Mouse (Mus musculus): ENCODE measurements around the gene Heca. TPM values are rescaled to one million over a fixed set of nuclear protein-coding genes. Genes with fewer than 3 reads are reported as not detected.

The Heca gene
- total and polyA plus RNA-seq, 3 experiments, result 5.7 to 66.9 (median 10.5) TPM

DNA sequence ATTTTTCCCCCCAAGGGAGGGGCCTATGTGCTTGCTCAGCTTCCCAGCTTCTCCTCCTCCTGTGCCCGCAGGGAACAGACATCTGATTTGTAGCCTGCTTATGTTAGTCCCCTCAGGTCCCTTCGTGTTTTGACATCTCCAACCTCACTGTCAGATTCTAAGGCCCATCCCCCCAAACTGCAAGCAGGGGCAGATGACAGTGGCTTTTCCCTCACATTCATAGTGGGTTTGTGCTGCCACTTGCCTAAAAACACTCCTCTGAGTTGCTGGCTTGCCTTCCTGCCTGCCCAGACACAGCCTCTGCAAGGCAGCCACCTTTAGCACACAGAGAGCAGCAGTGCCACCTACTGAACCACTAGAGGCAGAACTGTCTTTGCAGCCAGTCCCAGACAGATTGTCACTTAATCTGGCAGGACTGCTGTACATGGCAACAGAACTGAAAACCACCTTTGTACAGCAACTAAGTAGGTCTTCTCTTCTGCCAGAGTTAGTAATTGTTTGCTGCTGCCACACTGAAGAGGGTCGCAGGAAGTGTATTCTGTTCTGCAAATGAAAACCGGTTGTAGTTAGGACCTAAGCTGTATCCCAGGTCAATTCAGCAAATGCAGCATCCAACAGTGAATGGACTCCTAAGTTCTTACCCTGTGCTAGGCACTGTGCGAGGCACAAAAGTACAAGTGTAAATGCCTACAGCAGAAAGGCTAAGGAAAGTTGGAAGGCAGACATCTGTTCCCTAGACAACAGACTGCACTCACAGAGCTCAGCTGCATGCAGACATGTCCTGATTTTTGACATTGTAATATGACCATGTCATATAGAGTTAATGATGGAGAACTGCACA lies 77.8 kb downstream of the Heca start:
- H3K9ac ChIP-seq (ENCODE audit: control insufficient read depth, low read depth, low read length, poor library complexity, severe bottlenecking), result no peak overlapping the region
- H3K36me3 ChIP-seq (ENCODE audit: control insufficient read depth in 1 of 2, insufficient read depth in 2 of 2, low read length in 2 of 2), result no peaks in the 10 kb centered on the region
- H3K27ac ChIP-seq (ENCODE audit: control insufficient read depth, low read depth, low read length), result no peak overlapping the region
- no peaks in the 10 kb centered on the region for H3K9me3 ChIP-seq (replicated peaks; ENCODE audit: insufficient read depth, low read length)
- TF ChIP-seq ZC3H11A (IDR thresholded peaks at IDR 0.05; ENCODE audit: low read depth, low read length), result peak; percentile 52
- TF ChIP-seq RAD21 (IDR thresholded peaks at IDR 0.05; ENCODE audit: low read depth, low read length), result peak; percentile 56
- no peak for TF ChIP-seq MXI1 (IDR thresholded peaks at IDR 0.05; ENCODE audit: low read depth, low read length)
- no peak for TF ChIP-seq KAT2A (conservative IDR thresholded peaks at IDR 0.05; ENCODE audit: low read depth, low read length)
- TF ChIP-seq CTCF (IDR thresholded peaks at IDR 0.05 in 2 of 3, conservative IDR thresholded peaks at IDR 0.05 in 1 of 3; ENCODE audit: control insufficient read depth in 1 of 3, insufficient read depth in 1 of 3, low read depth in 2 of 3, low read length in 3 of 3, poor library complexity in 1 of 3, severe bottlenecking in 1 of 3), result peak in 2 of 3 experiments; percentile 56 to 58; a peak in 4 of 6 replicates
- peak; percentile 57 for TF ChIP-seq SMC3 (IDR thresholded peaks at IDR 0.05; ENCODE audit: low read depth, low read length)
- no peak overlapping the region for H3K4me3 ChIP-seq (ENCODE audit: control insufficient read depth in 1 of 2, insufficient read depth in 1 of 2, low read depth in 2 of 2, low read length in 2 of 2)
- no peaks in the 10 kb centered on the region for H3K79me2 ChIP-seq (ENCODE audit: control insufficient read depth, insufficient read depth, low read length, poor library complexity)
- DNase-seq (ENCODE audit: low read depth, low spot score), result peak; percentile 39
- H3K4me1 ChIP-seq (ENCODE audit: control insufficient read depth in 1 of 2, insufficient read depth in 2 of 2, low read length in 2 of 2), result no peaks in the 10 kb centered on the region
- H3K27me3 ChIP-seq (ENCODE audit: control insufficient read depth in 1 of 2, insufficient read depth in 2 of 2, low read length in 2 of 2), result no peaks in the 10 kb centered on the region

DNA sequence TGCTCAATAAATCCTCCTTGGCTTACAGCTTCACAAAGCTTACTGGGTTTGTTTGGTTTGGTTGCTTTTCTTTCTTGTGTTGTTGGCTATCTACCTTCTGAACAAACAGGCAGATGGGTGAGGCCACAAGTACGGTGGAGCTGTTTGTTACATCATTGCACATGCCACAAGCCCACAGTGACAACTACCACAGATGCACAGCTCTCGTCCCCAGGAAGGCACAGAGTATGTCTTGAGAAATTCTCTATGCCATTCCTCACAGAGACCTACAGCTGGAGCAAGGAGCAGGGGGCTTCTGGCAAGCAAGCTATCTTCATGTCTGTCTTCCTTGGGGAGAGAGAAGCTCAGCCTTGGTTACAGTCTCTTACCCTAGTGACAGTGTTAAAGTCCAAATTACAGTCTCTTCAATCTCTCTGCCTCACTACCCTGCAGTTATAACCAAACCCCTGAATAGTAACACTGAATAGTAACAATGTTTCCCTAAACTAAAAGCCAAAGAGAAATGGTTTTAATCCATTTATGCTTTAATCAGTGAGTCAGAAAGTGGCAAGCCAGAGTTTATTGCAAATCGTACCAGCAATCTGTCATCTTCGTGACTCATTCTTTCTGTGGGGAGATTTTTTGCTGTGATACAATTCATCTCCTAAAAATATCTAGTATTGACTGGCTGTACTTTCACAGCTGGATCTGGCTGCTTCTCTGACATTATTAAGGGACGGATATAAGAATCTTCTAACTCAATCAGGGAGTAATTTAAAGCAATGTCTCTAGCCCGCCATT lies 87.0 kb downstream of the Heca start:
- Histone ChIP-seq H3K4me3 (ENCODE audit: control insufficient read depth in 1 of 2, insufficient read depth in 1 of 2, low read depth in 2 of 2, low read length in 2 of 2) (no peak overlapping the region), H3K27me3 (ENCODE audit: control insufficient read depth in 1 of 2, insufficient read depth in 2 of 2, low read length in 2 of 2) (no peaks in the 10 kb centered on the region), H3K9ac (ENCODE audit: control insufficient read depth, low read depth, low read length, poor library complexity, severe bottlenecking) (no peak overlapping the region), H3K36me3 (ENCODE audit: control insufficient read depth in 1 of 2, insufficient read depth in 2 of 2, low read length in 2 of 2) (no peaks in the 10 kb centered on the region), H3K9me3 (replicated peaks; ENCODE audit: insufficient read depth, low read length) (no peaks in the 10 kb centered on the region), H3K27ac (ENCODE audit: control insufficient read depth, low read depth, low read length) (no peak overlapping the region), H3K79me2 (ENCODE audit: control insufficient read depth, insufficient read depth, low read length, poor library complexity) (no peaks in the 10 kb centered on the region), H3K4me1 (ENCODE audit: control insufficient read depth in 1 of 2, insufficient read depth in 2 of 2, low read length in 2 of 2) (no peaks in the 10 kb centered on the region)
- TF ChIP-seq USF1 (IDR thresholded peaks at IDR 0.05; ENCODE audit: low read depth, low read length) (no peak), RAD21 (IDR thresholded peaks at IDR 0.05; ENCODE audit: low read depth, low read length) (no peak), MAFK (IDR thresholded peaks at IDR 0.05; ENCODE audit: borderline replicate concordance, low read depth, low read length) (no peak), ZC3H11A (IDR thresholded peaks at IDR 0.05; ENCODE audit: low read depth, low read length) (no peak), RCOR1 (IDR thresholded peaks at IDR 0.05; ENCODE audit: low read depth, low read length) (no peak), TBP (IDR thresholded peaks at IDR 0.05; ENCODE audit: low read depth, low read length) (no peak), POLR2AphosphoS5 (IDR thresholded peaks at IDR 0.05; ENCODE audit: borderline replicate concordance, low read depth, low read length) (no peak), CTCF (IDR thresholded peaks at IDR 0.05 in 2 of 3, conservative IDR thresholded peaks at IDR 0.05 in 1 of 3; ENCODE audit: control insufficient read depth in 1 of 3, insufficient read depth in 1 of 3, low read depth in 2 of 3, low read length in 3 of 3, poor library complexity in 1 of 3, severe bottlenecking in 1 of 3) (no peak), TAL1 (IDR thresholded peaks at IDR 0.05; ENCODE audit: low read length) (no peak), UBTF (IDR thresholded peaks at IDR 0.05; ENCODE audit: borderline replicate concordance, insufficient read depth, low read depth, low read length) (no peak), MEF2A (IDR thresholded peaks at IDR 0.05; ENCODE audit: extremely low read depth, insufficient replicate concordance, low read depth, low read length, poor library complexity, severe bottlenecking) (no peak), E2F4 (IDR thresholded peaks at IDR 0.05; ENCODE audit: borderline replicate concordance, low read depth, low read length) (no peak), HCFC1 (IDR thresholded peaks at IDR 0.05; ENCODE audit: low read depth, low read length) (no peak), MAZ (IDR thresholded peaks at IDR 0.05; ENCODE audit: low read depth, low read length) (no peak), SMC3 (IDR thresholded peaks at IDR 0.05; ENCODE audit: low read depth, low read length) (no peak)
- DNase-seq (ENCODE audit: low read depth, low spot score), result no peak

All from MEL (cell line).